18 mouse cellular contexts compared by ENCODE assay signal in genomic region chr11:69849128-69849527, GRCm38 (mm10). TPM values are rescaled to one million over a fixed set of nuclear protein-coding genes. Genes with fewer than 3 reads are reported as not detected.
DNase-seq lines count a peak whose midpoint lies in the region; ATAC-seq lines count a peak whose summit lies in the region.
"Had no signal": no experiment of that assay in that cellular context is flagged by ENCODE, and none has a peak within 500 bp of the region (broad histone marks: within the 10 kb centered on the region; RNA-seq: fewer than 3 reads in every experiment).

No protein-coding gene starts in this region.

- peaks cover 14 to 23% of the 10 kb centered on the region in 2 experiments for H3K4me1 ChIP-seq in heart, embryonic 14.5 days (ENCODE audit: control insufficient read depth in 2 of 2, insufficient read depth in 2 of 2, low read length in 2 of 2)
- H3K4me1 ChIP-seq in limb, embryonic 12.5 days (replicated peaks), result peaks cover 28% of the 10 kb centered on the region

- peak overlapping the region; percentile 12 to 30; a peak in 2 of 4 replicates for H3K27ac ChIP-seq in heart, embryonic 14.5 days (replicated peaks in 1 of 2; ENCODE audit: control insufficient read depth in 1 of 2, insufficient read depth in 1 of 2, low read depth in 2 of 2, low read length in 2 of 2)
- H3K27ac ChIP-seq in limb, embryonic 12.5 days, result no peak overlapping the region
- H3K27ac ChIP-seq: embryonic facial prominence, embryonic 15.5 days; hindbrain, embryonic 14.5 days had no signal

- ATAC-seq in heart, embryonic 14.5 days (ENCODE audit: insufficient number of reproducible peaks, insufficient read depth, low FRiP score, low read depth), result no peak
- ATAC-seq in limb, embryonic 12.5 days (ENCODE audit: insufficient number of reproducible peaks, insufficient read depth, low FRiP score, low TSS enrichment, low read depth), result no peak
- ATAC-seq: forebrain, embryonic 16.5 days had no signal

- DNase-seq in heart, postnatal 36 days, result no peak
- peak; percentile 29 for DNase-seq in lung, postnatal 10 days
- DNase-seq in lung, postnatal 14 days, result no peak
- DNase-seq in lung, postnatal 36 days, result peak; percentile 19
- DNase-seq in retina, postnatal 1 day, result no peak
- DNase-seq in right cerebral cortex, postnatal 4 days, result no peak
- DNase-seq: gastrocnemius, postnatal 10 days; layer of hippocampus, adult 9-11 months; left cerebral cortex, postnatal 4 days had no signal

- no peak overlapping the region for H3K9ac ChIP-seq in heart, embryonic 14.5 days (ENCODE audit: low read length)
- H3K9ac ChIP-seq in limb, embryonic 12.5 days (replicated peaks), result no peak overlapping the region
- H3K9ac ChIP-seq: embryonic facial prominence, embryonic 15.5 days; hindbrain, embryonic 14.5 days had no signal

- no peaks in the 10 kb centered on the region for H3K9me3 ChIP-seq in heart, embryonic 14.5 days (ENCODE audit: control insufficient read depth, low read length)
- H3K9me3 ChIP-seq in limb, embryonic 12.5 days, result no peaks in the 10 kb centered on the region
- H3K9me3 ChIP-seq: embryonic facial prominence, embryonic 15.5 days had no signal

- intact Hi-C loops in heart, postnatal 36 days (cut with DNase I), result no loop called here

- H3K4me2 ChIP-seq in heart, embryonic 14.5 days (ENCODE audit: low read length), result no peak overlapping the region
- H3K4me2 ChIP-seq in limb, embryonic 12.5 days, result no peak overlapping the region
- H3K4me2 ChIP-seq: embryonic facial prominence, embryonic 15.5 days; hindbrain, embryonic 14.5 days; midbrain, embryonic 11.5 days had no signal

- no peaks in the 10 kb centered on the region for H3K27me3 ChIP-seq in heart, embryonic 14.5 days (ENCODE audit: control insufficient read depth, insufficient read depth, low read length)
- no peaks in the 10 kb centered on the region for H3K27me3 ChIP-seq in limb, embryonic 12.5 days
- H3K27me3 ChIP-seq: CH12.LX; embryonic facial prominence, embryonic 15.5 days had no signal

- no peak overlapping the region for H3K4me3 ChIP-seq in heart, embryonic 14.5 days (ENCODE audit: control insufficient read depth in 1 of 2, insufficient read depth in 1 of 2, low read depth in 1 of 2, low read length in 2 of 2)
- 0 out of 2 replicates have a peak overlapping the region, but pooled peaks have one; percentile 2 for H3K4me3 ChIP-seq in limb, embryonic 12.5 days (replicated peaks)
- H3K4me3 ChIP-seq: embryonic facial prominence, embryonic 15.5 days had no signal

- 73% methylated on average over 9 of the region's 9 CpGs for WGBS in heart, embryonic 14.5 days
- WGBS in limb, embryonic 12.5 days, result 91% methylated on average over 9 of the region's 9 CpGs

- peaks cover 42% of the 10 kb centered on the region for H3K36me3 ChIP-seq in heart, embryonic 14.5 days (ENCODE audit: control insufficient read depth, insufficient read depth, low read length)
- H3K36me3 ChIP-seq in limb, embryonic 12.5 days, result peaks cover 49% of the 10 kb centered on the region

RNA-seq across cellular contexts. Expression of gene Plscr3, which starts 3.0 kb away (rescaled TPM):
- 66.5 and 75.8 TPM in 2 replicates for polyA plus RNA-seq in heart, embryonic 14.5 days (2014; fragmentation: Nextera tagmentation; extraction: Ambion mirVana)
- 10 to 100 TPM; 24.6 to 26.7 TPM for total RNA-seq in heart, postnatal 36 days (2021)
- 111 and 120 TPM in 2 replicates for polyA plus RNA-seq in limb, embryonic 12.5 days (2016; fragmentation: Nextera tagmentation; extraction: Ambion mirVana)

RNA-seq across cellular contexts. Expression of gene Tnk1, which starts 9.4 kb away (rescaled TPM):
- polyA plus RNA-seq in heart, embryonic 14.5 days (2014; fragmentation: Nextera tagmentation; extraction: Ambion mirVana), result 0.15 TPM in 1 of 2 replicates, not detected in the other
- total RNA-seq in heart, postnatal 36 days (2021), result under 1 TPM; 0.08 to 0.11 TPM
- 1.6 and 2.3 TPM in 2 replicates for polyA plus RNA-seq in limb, embryonic 12.5 days (2016; fragmentation: Nextera tagmentation; extraction: Ambion mirVana)
- total RNA-seq: left cerebral cortex, postnatal 4 days had no signal
- polyA plus RNA-seq: hindbrain, embryonic 14.5 days had no signal

RNA-seq across cellular contexts. Expression of gene Tmem256, which starts 10.8 kb away (rescaled TPM):
- polyA plus RNA-seq in heart, embryonic 14.5 days (2014; fragmentation: Nextera tagmentation; extraction: Ambion mirVana), result 340 and 379 TPM in 2 replicates
- total RNA-seq in heart, postnatal 36 days (2021), result 100 to 1,000 TPM; 189 to 220 TPM
- 346 and 353 TPM in 2 replicates for polyA plus RNA-seq in limb, embryonic 12.5 days (2016; fragmentation: Nextera tagmentation; extraction: Ambion mirVana)

RNA-seq across cellular contexts. Expression of gene Nlgn2, which starts 11.5 kb away (rescaled TPM):
- polyA plus RNA-seq in heart, embryonic 14.5 days (2014; fragmentation: Nextera tagmentation; extraction: Ambion mirVana), result 2.4 and 2.6 TPM in 2 replicates
- 1 to 10 TPM; 4.6 to 4.8 TPM for total RNA-seq in heart, postnatal 36 days (2021)
- 8.4 and 9.1 TPM in 2 replicates for polyA plus RNA-seq in limb, embryonic 12.5 days (2016; fragmentation: Nextera tagmentation; extraction: Ambion mirVana)

RNA-seq across cellular contexts. Expression of gene Spem1, which starts 27.1 kb away (rescaled TPM):
- not detected in 2 replicates for polyA plus RNA-seq in heart, embryonic 14.5 days (2014; fragmentation: Nextera tagmentation; extraction: Ambion mirVana)
- total RNA-seq in heart, postnatal 36 days (2021), result not detected
- polyA plus RNA-seq in limb, embryonic 12.5 days (2016; fragmentation: Nextera tagmentation; extraction: Ambion mirVana), result 0.20 TPM in 1 of 2 replicates, not detected in the other
- total RNA-seq: CH12.LX; gastrocnemius, postnatal 10 days had no signal
- polyA plus RNA-seq: neural tube, embryonic 11.5 days; small intestine, adult 2 months had no signal

Comparison
In these comparisons a context has a peak if more than half of its experiments do, and no peak if none do; other contexts are left out.
1. DNase-seq: peak in lung, postnatal 10 days (single experiment) and lung, postnatal 36 days (single experiment); none in heart, postnatal 36 days (0 of 2), lung, postnatal 14 days (single experiment), retina, postnatal 1 day (single experiment) and right cerebral cortex, postnatal 4 days (single experiment).